Mouse (Mus musculus) Patski (cell line): ENCODE data around the gene Plb1. TPM values are rescaled to one million over a fixed set of nuclear protein-coding genes. Genes with fewer than 3 reads are reported as not detected.

ENCODE experiments used
- ATAC-seq: fragments of 100-300 bp; one replicate; pipeline ENCODE4 v1.8.0; 2021
- CTCF ChIA-PET: fragments of 350-600 bp; sonication (Branson Sonifier 250); formaldehyde crosslinking; loops from one replicate; lab custom pipeline; 2022; ENCODE audit warnings: inconsistent platforms; lab: Charles Lee
- POLR2A ChIA-PET: fragments of 350-600 bp; sonication (Branson Sonifier 250); formaldehyde crosslinking; loops from one replicate; lab custom pipeline; 2022; ENCODE audit warnings: antibody characterized with exemption, inconsistent platforms; lab: Charles Lee
- DNase-seq: peaks from one replicate; pipeline ENCODE4 v3.0.0-alpha.2; 2011; ENCODE audit warnings: low read depth, low spot score
- H3K27me3 ChIP-seq: fragments of 371-371 bp; one replicate; pipeline ENCODE4 v1.5.1; 2021
- CTCF ChIP-seq: fragments of 100-300 bp; IDR thresholded peaks from one replicate; pipeline ENCODE4 v1.5.1; 2021
- in situ Hi-C: fragments of 300-500 bp; cut with MboI; formaldehyde crosslinking; loops from 3 replicates; pipeline ENCODE4 v1.11.1; 2018; ENCODE audit warnings: low pct_unique_long_range_greater_than_20kb, mixed read lengths
- polyA plus RNA-seq: library from polyadenylated mRNA; unstranded; gene quantifications from one replicate; pipeline ENCODE4 v1.2.3, GENCODE M21; 2021

Gene Plb1
- polyA plus RNA-seq, 1 experiment from 2014 or later = 0.23 TPM

DNA sequence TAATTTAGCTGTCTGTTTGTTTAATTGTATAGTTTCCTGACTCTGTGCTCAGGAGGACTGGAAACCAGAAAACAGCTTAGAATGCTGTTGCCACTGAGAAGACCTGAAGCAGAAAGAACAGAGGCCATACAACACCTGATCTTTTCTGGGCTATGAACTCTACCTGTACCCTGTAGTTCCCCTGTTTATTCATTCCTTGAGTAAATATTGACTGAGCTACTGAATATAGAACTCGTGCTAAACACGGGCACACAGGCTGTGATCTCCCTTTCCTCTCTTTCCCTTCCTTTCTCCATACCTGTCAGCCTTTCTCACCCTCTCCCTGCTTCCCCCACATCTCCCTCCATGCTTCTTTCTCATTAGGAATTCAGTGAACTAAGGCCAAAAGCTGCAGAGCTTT, 168.4 kb downstream of the Plb1 start:
- in situ Hi-C loops = no loop called here
- TF ChIP-seq CTCF = no peak
- DNase-seq (no peak), ATAC-seq (no peak)
- H3K27me3 ChIP-seq = no peaks in the 10 kb centered on the region
- ChIA-PET POLR2A (interaction anchor here (0.6 kb wide), 1 partner anchor 79 kb away, joined by 3 read pairs; no protein-coding TSS in a partner anchor), CTCF (interaction anchor here (1.4 to 3.9 kb wide), 5 partner anchors 8 to 62 kb away, joined by 3 to 15 read pairs (median 9); no protein-coding TSS in a partner anchor)

- POLR2A ChIA-PET = interaction anchor here (0.7 to 1.3 kb wide), 3 partner anchors 25 to 476 kb away, joined by 3 read pairs; no protein-coding TSS in a partner anchor
- H3K27me3 ChIP-seq = no peaks in the 10 kb centered on the region
- no peak for DNase-seq
- no peak for ATAC-seq
- CTCF ChIA-PET = interaction anchor here (0.9 to 1.9 kb wide), 8 partner anchors 9 to 65 kb away, joined by 3 to 9 read pairs (median 3); no protein-coding TSS in a partner anchor
- in situ Hi-C loops = no loop called here
- TF ChIP-seq CTCF = no peak
Observed at GRCm38 (mm10) chr5:32403082-32403953, 170.8 kb downstream of the Plb1 start.

- DNase-seq = peak; percentile 91
- ATAC-seq = peak; percentile 86
Observed at GRCm38 (mm10) chr5:32405199-32405855, 172.8 kb downstream of the Plb1 start.

GRCm38 (mm10) chr5:32408771-32409170, 176.3 kb downstream of the Plb1 start:
- CTCF ChIA-PET = interaction anchor here (1.0 to 1.1 kb wide), 2 partner anchors 9 to 15 kb away, joined by 3 to 4 read pairs; no protein-coding TSS in a partner anchor
- ATAC-seq = no peak
- no peaks in the 10 kb centered on the region for H3K27me3 ChIP-seq
- no peak for TF ChIP-seq CTCF
- in situ Hi-C loops = no loop called here
- no peak for DNase-seq
- POLR2A ChIA-PET = no interaction called here

More at GRCm38 (mm10) chr5:32405199-32405855, 172.8 kb downstream of the Plb1 start:
- no peak for TF ChIP-seq CTCF
- no peaks in the 10 kb centered on the region for H3K27me3 ChIP-seq
- ChIA-PET POLR2A (no interaction called here), CTCF (interaction anchor here (0.7 to 1.3 kb wide), 3 partner anchors 8 to 10 kb away, joined by 4 to 5 read pairs (median 4); no protein-coding TSS in a partner anchor)
- in situ Hi-C loops = no loop called here

GRCm38 (mm10) chr5:32409747-32410146, 177.2 kb downstream of the Plb1 start:
- POLR2A ChIA-PET = no interaction called here
- TF ChIP-seq CTCF = no peak
- DNase-seq (no peak), ATAC-seq (no peak)
- H3K27me3 ChIP-seq = no peaks in the 10 kb centered on the region
- in situ Hi-C loops = no loop called here
- CTCF ChIA-PET = interaction anchor here (1.0 kb wide), 1 partner anchor 10 kb away, joined by 3 read pairs; no protein-coding TSS in a partner anchor

DNA sequence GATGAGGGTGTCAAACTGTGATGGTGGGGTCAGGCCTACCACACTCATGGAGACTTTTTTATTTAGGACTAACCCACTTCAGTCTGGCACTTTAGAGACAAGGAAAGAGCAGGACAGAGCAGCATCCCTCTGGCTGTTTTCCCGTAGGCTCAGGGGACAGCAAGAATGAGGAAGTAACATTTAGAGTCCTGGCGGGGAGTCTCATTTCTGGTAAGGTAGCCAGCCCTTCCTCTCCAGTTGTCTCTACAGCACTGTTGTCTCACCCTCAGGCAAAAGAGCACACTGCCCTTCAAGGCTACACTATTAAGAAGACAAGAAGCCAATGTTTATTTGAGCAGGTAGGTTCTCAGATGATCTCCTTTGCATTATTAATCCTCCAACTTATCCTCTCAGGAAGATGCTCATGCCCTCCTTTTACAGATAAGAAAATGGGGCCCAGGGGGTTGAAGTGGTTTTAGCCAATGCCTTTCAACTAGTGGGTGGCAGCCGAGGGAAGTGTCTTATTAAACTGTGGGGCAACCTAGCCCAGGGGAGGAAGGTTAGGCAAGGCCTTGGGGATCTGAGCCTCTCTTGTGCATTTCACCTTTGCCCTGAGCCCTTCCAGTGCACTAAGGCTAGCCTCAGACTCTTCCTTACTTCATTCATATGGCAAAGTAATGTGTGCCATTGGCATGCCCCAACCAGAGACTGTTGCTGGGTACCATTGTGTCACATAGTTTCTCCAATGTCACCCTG, 178.6 kb downstream of the Plb1 start:
- TF ChIP-seq CTCF = no peak
- ChIA-PET POLR2A (no interaction called here), CTCF (no interaction called here)
- DNase-seq (no peak), ATAC-seq (no peak)
- no peaks in the 10 kb centered on the region for H3K27me3 ChIP-seq
- in situ Hi-C loops = no loop called here

DNA sequence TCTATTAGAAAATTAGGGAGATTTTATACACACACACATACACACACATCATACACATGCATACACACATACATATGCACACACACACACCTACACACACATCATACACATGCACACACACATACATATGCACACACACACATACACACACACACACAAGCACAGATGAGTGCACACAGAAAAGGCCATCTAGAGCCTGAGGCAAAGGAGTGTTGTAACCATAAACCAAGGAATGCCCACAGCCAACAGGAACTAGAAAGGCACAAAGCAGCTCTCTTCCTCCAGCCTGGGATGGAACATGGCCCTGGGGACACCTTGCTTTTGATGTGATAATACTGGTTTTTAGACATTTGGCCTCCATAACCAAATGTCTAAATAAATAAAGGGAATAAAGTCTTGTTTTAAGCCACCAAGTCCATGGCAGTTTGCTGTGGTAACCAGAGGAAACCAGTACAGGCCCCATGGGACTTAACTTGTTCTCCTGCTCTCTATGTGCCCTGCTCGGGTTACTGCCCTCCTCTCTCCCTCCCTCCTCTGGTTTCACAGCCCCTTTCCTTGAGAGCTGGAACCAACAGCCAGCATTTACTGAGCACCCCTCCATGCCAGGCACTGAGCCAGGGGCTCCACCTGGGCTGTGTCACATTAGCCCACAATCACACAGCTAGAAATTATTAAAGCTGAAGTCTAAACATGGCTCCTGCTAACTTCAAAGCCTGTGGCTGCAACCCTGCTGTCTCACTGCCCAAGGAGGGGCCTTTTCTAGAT, 179.9 kb downstream of the Plb1 start:
- POLR2A ChIA-PET = no interaction called here
- TF ChIP-seq CTCF = no peak
- DNase-seq (no peak), ATAC-seq (no peak)
- in situ Hi-C loops = no loop called here
- CTCF ChIA-PET = interaction anchor here (0.9 to 1.9 kb wide), 4 partner anchors 8 to 74 kb away, joined by 3 to 5 read pairs (median 4); no protein-coding TSS in a partner anchor
- H3K27me3 ChIP-seq = no peaks in the 10 kb centered on the region

DNA sequence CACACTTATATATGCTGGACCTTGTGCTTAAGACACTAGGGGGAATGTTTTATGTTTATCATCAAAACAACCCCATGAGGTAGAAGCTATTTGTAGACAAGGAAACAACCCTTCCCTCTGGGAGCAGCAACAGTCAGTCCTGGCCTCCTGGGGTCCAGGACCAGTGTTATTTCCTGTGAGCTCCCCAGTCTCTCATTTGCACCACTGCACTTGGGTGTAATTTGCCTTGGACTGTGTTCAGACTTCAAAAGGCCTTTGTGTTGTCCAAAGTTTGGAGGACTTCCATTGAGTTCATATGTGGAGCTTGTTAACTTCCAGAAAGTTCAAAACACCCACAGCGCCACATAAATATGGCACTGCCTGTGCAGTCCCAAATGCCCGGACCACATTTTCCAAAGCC, 180.6 kb downstream of the Plb1 start:
- no peaks in the 10 kb centered on the region for H3K27me3 ChIP-seq
- DNase-seq (no peak), ATAC-seq (no peak)
- no peak for TF ChIP-seq CTCF
- CTCF ChIA-PET = interaction anchor here (0.9 to 1.9 kb wide), 4 partner anchors 8 to 75 kb away, joined by 3 to 5 read pairs (median 4); no protein-coding TSS in a partner anchor
- in situ Hi-C loops = no loop called here
- POLR2A ChIA-PET = no interaction called here

- ATAC-seq = no peak
- no peaks in the 10 kb centered on the region for H3K27me3 ChIP-seq
- POLR2A ChIA-PET = no interaction called here
- CTCF ChIA-PET = interaction anchor here (1.1 to 1.9 kb wide), 3 partner anchors 9 to 17 kb away, joined by 4 to 5 read pairs (median 4); no protein-coding TSS in a partner anchor
- no peak for DNase-seq
- in situ Hi-C loops = no loop called here
- TF ChIP-seq CTCF = no peak
Observed at GRCm38 (mm10) chr5:32413569-32413968, 181.1 kb downstream of the Plb1 start.
